Mouse (Mus musculus) bone marrow macrophage, adult 2 months (primary cell): Measurements from ENCODE around the gene 1810046K07Rik.

Source experiments
- CTCF ChIP-seq: IDR thresholded peaks from 2 replicates; pipeline ENCODE4 v1.5.1; 2012; ENCODE audit warnings: low read depth, mild to moderate bottlenecking, low read length, moderate library complexity
- POLR2A ChIP-seq: IDR thresholded peaks from 2 replicates; pipeline ENCODE4 v1.6.1; 2012; ENCODE audit warnings: mild to moderate bottlenecking, low read depth, low read length, borderline replicate concordance

DNA sequence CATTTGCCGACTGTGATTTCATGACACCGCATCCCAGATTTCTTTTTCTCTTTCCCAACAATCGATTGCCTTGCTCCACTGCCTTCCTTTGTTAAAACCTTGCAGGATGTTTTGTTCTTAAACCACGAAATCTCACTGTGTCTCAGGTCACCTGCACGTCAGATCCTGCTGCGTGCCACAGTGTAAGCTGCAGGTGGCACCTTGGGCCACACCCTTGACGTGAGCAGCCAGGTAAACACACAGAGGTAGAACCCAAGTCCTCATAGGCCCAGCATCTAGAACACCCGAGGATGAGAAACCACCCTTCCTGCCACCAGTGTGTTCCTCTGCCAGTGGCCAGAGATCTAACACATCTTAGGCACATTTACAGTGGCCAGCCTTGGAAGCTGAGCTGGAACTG is 57.6 kb downstream of the 1810046K07Rik start:
- TF ChIP-seq POLR2A: no peak
- TF ChIP-seq CTCF: no peak
